Mouse (Mus musculus) testis, adult 10 weeks (tissue): ENCODE data around the gene Aqp5. TPM values are rescaled to one million over a fixed set of nuclear protein-coding genes. Genes with fewer than 3 reads are reported as not detected.

Experiments used
- polyA plus RNA-seq: library from polyadenylated mRNA; stranded (reverse); fragments of 350-450 nt; fragmentation: Illumina TruSeq; extraction: RNeasy Lipid Tissue Mini Kit (QIAGEN cat#74804); gene quantifications from one replicate; pipeline ENCODE4 v1.2.3, GENCODE M21; 2014; ENCODE audit warnings: low read depth, low replicate concordance

The Aqp5 gene
- polyA plus RNA-seq = not detected

GRCm38 (mm10) chr15:99590429-99591084, at the start of gene Aqp5:
Gene Aqp5 (plus strand): TSS chr15:99590782.

GRCm38 (mm10) chr15:99578802-99579485, 11.6 kb upstream of the Aqp5 start, which contains the start of gene Aqp2:
Gene Aqp2 (plus strand): TSS chr15:99579055.

GRCm38 (mm10) chr15:99600986-99601822, 10.6 kb downstream of the Aqp5 start, which contains the start of gene Aqp6:
Gene Aqp6 (plus strand): TSS chr15:99601400.

Other genes starting within 250 kb of the Aqp5 start
- 3.6 TPM for gene Fmnl3, start 220.3 kb upstream of the Aqp5 start, polyA plus RNA-seq
- gene Tmbim6, start 197.9 kb upstream of the Aqp5 start, polyA plus RNA-seq = 101 TPM
- gene Nckap5l, start 133.0 kb upstream of the Aqp5 start, polyA plus RNA-seq = not detected
- 1.3 TPM for gene Bcdin3d, start 116.1 kb upstream of the Aqp5 start, polyA plus RNA-seq
- not detected for gene Faim2, start 62.6 kb upstream of the Aqp5 start, polyA plus RNA-seq
- gene Aqp2, start 11.7 kb upstream of the Aqp5 start, polyA plus RNA-seq = 0.14 TPM
- not detected for gene Aqp6, start 10.6 kb downstream of the Aqp5 start, polyA plus RNA-seq
- 39.4 TPM for gene Racgap1, start 60.9 kb downstream of the Aqp5 start, polyA plus RNA-seq
- gene Asic1, start 79.6 kb downstream of the Aqp5 start, polyA plus RNA-seq = not detected
- gene Smarcd1, start 111.3 kb downstream of the Aqp5 start, polyA plus RNA-seq = 9.5 TPM
- gene Gm17349, start 114.7 kb downstream of the Aqp5 start, polyA plus RNA-seq = not detected
- 1.4 TPM for gene Gpd1, start 126.7 kb downstream of the Aqp5 start, polyA plus RNA-seq
- gene Cox14, start 134.8 kb downstream of the Aqp5 start, polyA plus RNA-seq = 5.3 TPM
- 25.6 TPM for gene Cers5, start 182.1 kb downstream of the Aqp5 start, polyA plus RNA-seq